Mouse (Mus musculus) thymus, postnatal 36 days (tissue): ENCODE measurements around the gene Gm5662.
"Not testable (repeated sequence)": the region's sequence is repeated elsewhere in the genome, so short reads cannot be mapped to it uniquely, and the experiment has no call there.

Experiments
- DNase-seq, 2 experiments: peaks; one replicate each; pipeline ENCODE4 v3.0.0; 2022; ENCODE audit warnings: mixed read lengths in 2 of 2

The Gm5662 gene

DNA sequence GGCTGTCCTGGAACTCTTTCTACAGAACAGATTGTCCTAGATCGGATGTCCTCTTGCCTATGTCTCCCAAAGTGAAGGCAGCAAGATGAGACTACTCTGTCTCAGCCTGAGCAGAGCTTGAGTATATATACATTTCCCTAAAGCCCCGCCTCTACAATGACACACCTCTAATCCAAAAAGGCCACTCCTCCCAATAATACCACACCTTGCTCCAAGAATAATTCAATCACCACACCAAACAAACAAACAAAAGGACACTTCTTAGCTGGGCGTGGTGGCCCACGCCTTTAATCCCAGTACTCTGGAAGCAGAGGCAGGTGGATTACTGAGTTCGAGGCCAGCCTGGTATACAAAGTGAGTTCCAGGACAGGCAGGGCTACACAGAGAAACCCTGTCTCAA is at the start of gene Gm5662:
Gm5662 (minus strand) TSS at position 101 of the 400 bp plus-strand sequence.
- not testable (repeated sequence) for DNase-seq

DNA sequence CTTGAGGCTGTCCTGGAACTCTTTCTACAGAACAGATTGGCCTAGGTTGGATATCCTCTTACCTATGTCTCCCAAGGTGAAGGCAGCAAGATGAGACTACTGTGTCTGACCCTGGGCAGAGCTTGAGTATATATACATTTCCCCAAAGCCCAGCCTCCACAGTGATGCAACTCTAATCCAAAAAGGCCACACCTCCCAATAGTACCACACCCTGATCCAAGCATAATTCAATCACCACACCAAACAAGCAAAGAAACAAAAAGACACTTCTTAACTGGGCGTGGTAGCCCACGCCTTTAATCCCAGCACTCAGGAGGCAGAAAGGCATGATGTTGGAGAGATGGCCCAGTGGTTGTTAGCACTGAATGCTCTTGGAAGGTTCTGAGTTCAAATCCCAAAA is 49.6 kb upstream of the Gm5662 start, which contains the start of gene Gm5039:
Gm5039 (minus strand) TSS at position 101 of the 400 bp plus-strand sequence.
- DNase-seq = not testable (repeated sequence)

DNA sequence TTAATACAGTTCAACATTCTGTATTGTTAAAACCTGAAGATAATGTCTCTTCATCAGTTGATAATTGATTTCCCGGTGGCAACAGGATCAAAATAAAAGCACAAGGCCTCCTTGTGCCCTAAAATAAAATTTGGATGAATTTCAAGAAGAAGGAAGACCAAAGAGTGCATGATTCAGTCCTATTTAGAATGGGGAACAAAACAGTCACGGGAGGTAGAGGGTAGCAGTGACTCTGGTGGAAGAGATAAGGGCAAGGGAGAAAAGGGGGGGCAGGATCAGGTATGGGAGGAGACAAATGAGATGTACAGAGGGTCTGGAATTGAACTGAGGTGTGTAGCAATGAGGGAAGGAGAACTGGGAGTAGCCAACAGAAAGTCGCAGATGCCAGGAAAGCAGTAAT is 40.3 kb upstream of the Gm5662 start:
- no peak for DNase-seq

DNA sequence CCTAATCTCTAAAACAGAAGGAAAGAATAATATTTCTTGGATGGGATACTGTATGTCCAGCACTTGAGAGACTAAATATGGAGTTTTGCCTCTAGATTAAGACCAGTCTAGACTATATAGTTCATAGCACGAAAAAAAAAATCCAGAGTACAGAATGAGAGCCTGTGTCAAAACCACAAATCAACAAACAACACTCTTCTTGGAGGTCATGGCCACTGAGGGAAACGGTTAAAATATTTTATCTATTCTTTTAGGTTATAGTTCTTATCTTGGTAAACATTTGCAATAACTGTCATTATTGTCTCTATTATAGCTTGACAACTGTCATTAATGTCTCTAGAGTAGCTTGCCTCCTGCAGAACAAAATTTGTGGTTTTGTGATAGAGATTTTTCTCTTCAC is 22.9 kb upstream of the Gm5662 start:
- not testable (repeated sequence) for DNase-seq

DNA sequence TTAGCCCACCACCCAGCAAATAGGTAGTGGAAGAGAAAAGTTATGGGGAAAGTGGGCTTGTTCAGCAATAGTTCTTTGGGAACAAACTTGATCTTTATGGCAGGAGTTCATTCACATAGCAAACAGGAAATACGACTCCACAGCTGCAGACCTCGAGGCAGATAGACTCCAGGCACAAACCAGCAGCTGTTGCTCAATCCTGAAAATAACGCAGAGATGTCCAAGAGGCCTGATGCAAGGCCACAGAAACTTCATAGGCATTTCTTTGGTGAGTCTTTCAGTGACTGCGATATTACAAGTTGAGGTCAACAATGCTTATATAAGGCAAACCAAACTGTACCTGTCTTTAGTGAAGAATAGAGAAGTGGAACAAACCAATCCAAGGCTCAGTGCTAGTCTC is 18.8 kb upstream of the Gm5662 start:
- not testable (repeated sequence) for DNase-seq

DNA sequence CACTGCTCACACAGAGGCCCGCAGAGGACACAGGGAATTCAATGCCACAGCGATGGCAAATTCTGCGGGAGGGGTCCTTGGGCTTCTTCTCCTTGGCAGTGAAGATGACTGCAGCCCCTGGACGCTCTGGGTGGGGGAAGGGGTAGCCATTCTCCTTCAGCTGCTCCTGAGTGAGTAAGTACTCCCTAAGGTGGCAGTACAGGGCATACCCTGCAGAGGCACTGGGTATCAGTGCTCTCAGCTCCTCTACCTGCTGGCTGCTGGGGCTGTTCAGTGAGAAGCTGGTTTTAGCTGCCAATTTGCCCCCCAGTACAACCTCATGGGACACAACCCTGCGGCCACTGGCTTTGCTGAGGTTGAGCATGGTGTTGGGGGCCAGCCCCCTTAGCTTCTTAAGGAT is 10.9 kb upstream of the Gm5662 start:
- not testable (repeated sequence) for DNase-seq

DNA sequence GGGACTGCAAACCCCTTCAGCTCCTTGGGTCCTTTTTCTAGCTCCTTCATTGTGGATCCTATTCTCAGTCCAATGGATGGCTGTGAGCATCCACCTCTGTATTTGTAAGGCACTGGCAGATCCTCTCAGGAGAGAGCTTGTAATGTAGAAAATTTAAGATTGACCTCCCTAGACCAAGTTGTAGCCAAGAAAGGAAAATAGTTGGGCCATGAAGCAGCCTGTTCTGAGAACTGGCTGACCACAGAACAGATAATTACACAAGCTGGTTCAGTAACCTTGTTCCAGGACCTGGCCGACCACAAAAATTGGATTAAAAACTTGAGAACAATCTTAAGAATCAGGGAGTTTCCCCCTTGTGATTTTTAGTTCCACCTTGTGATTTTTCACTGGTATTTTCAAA is 17.1 kb downstream of the Gm5662 start:
- DNase-seq = no peak

DNA sequence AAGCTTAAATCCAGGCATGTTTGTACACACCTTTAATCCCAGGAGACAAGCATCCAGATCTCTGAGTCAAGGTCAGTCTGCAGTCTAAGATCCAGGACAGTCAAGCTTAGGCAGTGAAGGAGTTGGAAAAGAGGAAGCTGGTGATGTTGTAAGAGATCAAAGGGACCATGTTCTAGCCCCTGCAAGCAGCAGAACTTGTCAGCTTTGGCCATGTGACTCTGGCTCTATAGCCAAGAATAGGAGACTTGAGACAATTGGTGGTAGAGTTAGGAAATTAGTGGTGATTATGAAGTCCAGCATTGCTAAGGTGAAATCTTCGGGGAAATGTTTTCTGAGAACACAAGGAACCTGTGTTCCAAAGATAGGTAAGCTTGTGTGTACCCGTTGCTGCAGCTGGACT is 18.4 kb downstream of the Gm5662 start:
- DNase-seq = not testable (repeated sequence)

DNA sequence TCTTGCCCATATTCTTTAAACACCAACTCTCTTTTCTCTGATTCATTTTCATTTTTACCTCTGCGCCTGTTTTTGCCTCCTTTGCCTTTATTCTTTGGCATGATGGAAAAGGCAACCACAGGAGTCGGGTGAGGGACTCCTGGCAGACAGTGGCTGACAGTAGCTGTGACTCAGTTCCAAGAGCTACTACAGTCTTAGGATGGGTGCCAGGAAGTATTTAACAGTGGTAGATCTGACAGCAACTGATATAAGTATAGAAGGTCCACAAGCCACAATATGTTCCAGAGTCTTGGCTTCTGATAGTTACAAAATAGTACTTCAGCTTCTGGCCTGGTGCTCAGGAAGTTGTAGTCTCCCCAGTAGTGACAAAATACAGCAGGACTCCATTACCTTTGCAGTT is 24.3 kb downstream of the Gm5662 start, which contains the start of gene Gm8332:
Gm8332 (minus strand) TSS at position 101 of the 400 bp plus-strand sequence.
- not testable (repeated sequence) for DNase-seq

DNA sequence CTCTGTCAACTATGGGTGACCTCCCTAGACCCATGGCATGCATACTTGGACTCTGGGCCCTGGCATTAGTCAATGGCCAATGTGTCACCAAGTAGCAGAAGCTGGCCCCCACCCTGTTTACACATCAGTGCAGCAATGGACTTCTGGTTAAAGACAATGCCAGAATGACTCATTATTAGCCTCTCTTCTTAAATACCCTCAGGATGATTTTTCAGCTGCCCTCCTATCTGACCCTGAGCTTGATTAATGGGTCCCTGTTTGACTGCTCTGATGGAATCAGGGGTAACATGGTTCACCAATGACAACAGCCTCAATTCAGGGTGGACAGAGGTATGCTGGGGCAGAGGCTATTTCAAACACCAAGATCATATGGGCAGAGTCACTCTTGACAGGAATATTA is 28.5 kb downstream of the Gm5662 start:
- not testable (repeated sequence) for DNase-seq

DNA sequence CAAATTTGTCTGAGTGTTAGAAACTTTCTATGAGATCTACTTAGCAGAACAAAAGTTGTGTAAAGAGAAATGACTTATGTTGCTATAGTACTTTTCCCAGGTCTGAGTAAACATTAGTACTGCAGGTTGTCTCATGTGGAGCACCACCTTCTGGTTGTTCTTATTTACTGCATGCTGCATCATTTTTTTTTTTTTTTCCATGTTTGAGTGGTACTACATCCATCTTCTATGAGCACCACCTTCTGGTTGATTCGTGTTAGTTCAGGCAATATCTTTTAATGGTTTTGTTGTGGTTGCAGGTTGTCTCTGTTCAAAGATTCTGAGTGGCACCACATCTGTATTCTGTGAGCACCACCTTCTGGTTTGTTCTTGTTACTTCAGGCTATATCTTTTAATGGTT is 31.4 kb downstream of the Gm5662 start:
- not testable (repeated sequence) for DNase-seq
